Mouse (Mus musculus): ENCODE data around the gene Lmtk3. TPM values are rescaled to one million over a fixed set of nuclear protein-coding genes. Genes with fewer than 3 reads are reported as not detected.

The Lmtk3 gene
- polyA plus RNA-seq, 1 experiment from 2014 or later = 0.08 TPM

GRCm38 (mm10) chr7:45759400-45759799 is 24.1 kb upstream of the Lmtk3 start:
- 6% methylated on average over 24 of the region's 27 CpGs for WGBS
- TF ChIP-seq CTCF (IDR thresholded peaks at IDR 0.05; ENCODE audit: low read depth) = peak; percentile 74
- peak overlapping the region; percentile 25 for H3K4me3 ChIP-seq (ENCODE audit: low read depth, low read length)
- no peaks in the 10 kb centered on the region for H3K9me3 ChIP-seq (ENCODE audit: control insufficient read depth)
- H3K36me3 ChIP-seq (ENCODE audit: control insufficient read depth, insufficient read depth) = no peaks in the 10 kb centered on the region
- H3K27me3 ChIP-seq (replicated peaks; ENCODE audit: control insufficient read depth, insufficient read depth, low read length) = no peaks in the 10 kb centered on the region; the same call in 1 of the 2 replicates
- peak overlapping the region; percentile 59 for H3K4me2 ChIP-seq (replicated peaks; ENCODE audit: low read depth)
- H3K4me1 ChIP-seq (replicated peaks; ENCODE audit: control insufficient read depth, insufficient read depth, low read length) = peaks cover 4% of the 10 kb centered on the region
- peak overlapping the region; percentile 37; the same call in 1 of the 2 replicates for H3K9ac ChIP-seq (ENCODE audit: low read depth, low read length)
- peak; percentile 91 for ATAC-seq
- peak overlapping the region; percentile 41; the same call in 1 of the 2 replicates for H3K27ac ChIP-seq (ENCODE audit: low read depth, low read length)

- no peak overlapping the region for H3K4me3 ChIP-seq (ENCODE audit: low read depth, low read length)
- H3K9me3 ChIP-seq (ENCODE audit: control insufficient read depth) = no peaks in the 10 kb centered on the region
- no peak overlapping the region for H3K4me2 ChIP-seq (replicated peaks; ENCODE audit: low read depth)
- H3K27me3 ChIP-seq (replicated peaks; ENCODE audit: control insufficient read depth, insufficient read depth, low read length) = no peaks in the 10 kb centered on the region; the same call in 1 of the 2 replicates
- H3K9ac ChIP-seq (ENCODE audit: low read depth, low read length) = no peak overlapping the region
- no peaks in the 10 kb centered on the region for H3K36me3 ChIP-seq (ENCODE audit: control insufficient read depth, insufficient read depth)
- H3K27ac ChIP-seq (ENCODE audit: low read depth, low read length) = no peak overlapping the region
- peaks cover 4% of the 10 kb centered on the region for H3K4me1 ChIP-seq (replicated peaks; ENCODE audit: control insufficient read depth, insufficient read depth, low read length)
- no peak for TF ChIP-seq CTCF (IDR thresholded peaks at IDR 0.05; ENCODE audit: low read depth)
- 64% methylated on average over 5 of the region's 5 CpGs for WGBS
- ATAC-seq = no peak
Observed at GRCm38 (mm10) chr7:45760151-45760550, 23.4 kb upstream of the Lmtk3 start.

GRCm38 (mm10) chr7:45765995-45766394 is 17.5 kb upstream of the Lmtk3 start:
- 52% methylated on average over 8 of the region's 8 CpGs for WGBS
- no peak for ATAC-seq
- H3K27ac ChIP-seq (ENCODE audit: low read depth, low read length) = no peak overlapping the region
- no peaks in the 10 kb centered on the region for H3K9me3 ChIP-seq (ENCODE audit: control insufficient read depth)
- H3K36me3 ChIP-seq (ENCODE audit: control insufficient read depth, insufficient read depth) = no peaks in the 10 kb centered on the region
- no peaks in the 10 kb centered on the region for H3K4me1 ChIP-seq (replicated peaks; ENCODE audit: control insufficient read depth, insufficient read depth, low read length)
- no peak overlapping the region for H3K4me3 ChIP-seq (ENCODE audit: low read depth, low read length)
- no peak overlapping the region for H3K4me2 ChIP-seq (replicated peaks; ENCODE audit: low read depth)
- TF ChIP-seq CTCF (IDR thresholded peaks at IDR 0.05; ENCODE audit: low read depth) = no peak
- H3K9ac ChIP-seq (ENCODE audit: low read depth, low read length) = no peak overlapping the region
- no peaks in the 10 kb centered on the region for H3K27me3 ChIP-seq (replicated peaks; ENCODE audit: control insufficient read depth, insufficient read depth, low read length)

- H3K36me3 ChIP-seq (ENCODE audit: control insufficient read depth, insufficient read depth) = no peaks in the 10 kb centered on the region
- ATAC-seq = no peak
- H3K27ac ChIP-seq (ENCODE audit: low read depth, low read length) = no peak overlapping the region
- no peaks in the 10 kb centered on the region for H3K9me3 ChIP-seq (ENCODE audit: control insufficient read depth)
- H3K27me3 ChIP-seq (replicated peaks; ENCODE audit: control insufficient read depth, insufficient read depth, low read length) = no peaks in the 10 kb centered on the region
- H3K4me1 ChIP-seq (replicated peaks; ENCODE audit: control insufficient read depth, insufficient read depth, low read length) = no peaks in the 10 kb centered on the region
- no peak for TF ChIP-seq CTCF (IDR thresholded peaks at IDR 0.05; ENCODE audit: low read depth)
- 52% methylated on average over 8 of the region's 8 CpGs for WGBS
- H3K4me2 ChIP-seq (replicated peaks; ENCODE audit: low read depth) = no peak overlapping the region
- no peak overlapping the region for H3K9ac ChIP-seq (ENCODE audit: low read depth, low read length)
- H3K4me3 ChIP-seq (ENCODE audit: low read depth, low read length) = no peak overlapping the region
Observed at GRCm38 (mm10) chr7:45766764-45767163, 16.8 kb upstream of the Lmtk3 start.

GRCm38 (mm10) chr7:45767500-45767899 is 16.0 kb upstream of the Lmtk3 start:
- no peaks in the 10 kb centered on the region for H3K27me3 ChIP-seq (replicated peaks; ENCODE audit: control insufficient read depth, insufficient read depth, low read length)
- no peak overlapping the region for H3K9ac ChIP-seq (ENCODE audit: low read depth, low read length)
- no peaks in the 10 kb centered on the region for H3K36me3 ChIP-seq (ENCODE audit: control insufficient read depth, insufficient read depth)
- H3K4me2 ChIP-seq (replicated peaks; ENCODE audit: low read depth) = no peak overlapping the region
- H3K4me1 ChIP-seq (replicated peaks; ENCODE audit: control insufficient read depth, insufficient read depth, low read length) = no peaks in the 10 kb centered on the region
- H3K27ac ChIP-seq (ENCODE audit: low read depth, low read length) = no peak overlapping the region
- H3K9me3 ChIP-seq (ENCODE audit: control insufficient read depth) = no peaks in the 10 kb centered on the region
- WGBS = 95% methylated on average over 6 of the region's 6 CpGs
- no peak for ATAC-seq
- H3K4me3 ChIP-seq (ENCODE audit: low read depth, low read length) = no peak overlapping the region
- 0 out of 2 replicates have a peak, but pooled peaks have one; percentile 22 for TF ChIP-seq CTCF (IDR thresholded peaks at IDR 0.05; ENCODE audit: low read depth)

GRCm38 (mm10) chr7:45770427-45771082 is 13.0 kb upstream of the Lmtk3 start:
- Histone ChIP-seq H3K27me3 (replicated peaks; ENCODE audit: control insufficient read depth, insufficient read depth, low read length) (no peaks in the 10 kb centered on the region), H3K4me3 (ENCODE audit: low read depth, low read length) (no peak overlapping the region), H3K27ac (ENCODE audit: low read depth, low read length) (peak overlapping the region; percentile 68), H3K4me1 (replicated peaks; ENCODE audit: control insufficient read depth, insufficient read depth, low read length) (no peaks in the 10 kb centered on the region), H3K4me2 (replicated peaks; ENCODE audit: low read depth) (peak overlapping the region; percentile 39), H3K9ac (ENCODE audit: low read depth, low read length) (no peak overlapping the region), H3K36me3 (ENCODE audit: control insufficient read depth, insufficient read depth) (no peaks in the 10 kb centered on the region), H3K9me3 (ENCODE audit: control insufficient read depth) (no peaks in the 10 kb centered on the region)
- 42% methylated on average over 8 of the region's 8 CpGs for WGBS
- peak; percentile 77 for ATAC-seq
- no peak for TF ChIP-seq CTCF (IDR thresholded peaks at IDR 0.05; ENCODE audit: low read depth)

All from intestine, postnatal 0 days (tissue).